Comparison of ENCODE assay signal across 12 mouse cellular contexts in genomic region chr1:192755685-192756606, GRCm38 (mm10). TPM values are rescaled to one million over a fixed set of nuclear protein-coding genes. Genes with fewer than 3 reads are reported as not detected.
DNase-seq lines count a peak whose midpoint lies in the region; ATAC-seq and TF ChIP-seq lines count a peak whose summit lies in the region.
"Had no signal": no experiment of that assay in that cellular context is flagged by ENCODE, and none has a peak within 500 bp of the region (broad histone marks: within the 10 kb centered on the region; RNA-seq: fewer than 3 reads in every experiment).

No protein-coding gene starts in this region.

- 32% methylated on average over 13 of the region's 13 CpGs for WGBS in hindbrain, embryonic 12.5 days
- WGBS in midbrain, postnatal 0 days, result 42% methylated on average over 13 of the region's 13 CpGs

- H3K4me3 ChIP-seq in hindbrain, embryonic 12.5 days, result no peak overlapping the region
- H3K4me3 ChIP-seq in midbrain, postnatal 0 days (ENCODE audit: low read depth, low read length), result no peak overlapping the region
- H3K4me3 ChIP-seq: heart, embryonic 15.5 days had no signal

- peak overlapping the region; percentile 75 for H3K27ac ChIP-seq in hindbrain, embryonic 12.5 days
- no peak overlapping the region for H3K27ac ChIP-seq in midbrain, postnatal 0 days (ENCODE audit: low read depth, low read length)
- H3K27ac ChIP-seq: heart, embryonic 15.5 days had no signal

- H3K9me3 ChIP-seq in hindbrain, embryonic 12.5 days (replicated peaks), result no peaks in the 10 kb centered on the region
- H3K9me3 ChIP-seq in midbrain, postnatal 0 days (ENCODE audit: low read length), result no peaks in the 10 kb centered on the region
- H3K9me3 ChIP-seq: heart, embryonic 15.5 days had no signal

- peak; percentile 90 for ATAC-seq in hindbrain, embryonic 12.5 days (ENCODE audit: low FRiP score)
- peak; percentile 56; the same call in 1 of the 2 replicates for ATAC-seq in midbrain, postnatal 0 days (ENCODE audit: low FRiP score)

- DNase-seq in brain, adult 2 months (ENCODE audit: low read depth, low spot score), result peak; percentile 55
- DNase-seq in embryo, embryonic 10.5 days (ENCODE audit: low spot score), result peak; percentile 67
- peak; percentile 84 for DNase-seq in midbrain, postnatal 0 days (ENCODE audit: low spot score)
- DNase-seq in urinary bladder, adult 18-20 months (ENCODE audit: low spot score in 2 of 2), result no peak
- DNase-seq in cerebellum, postnatal 25 days, result no peak
- DNase-seq in kidney, postnatal 36 days, result no peak
- DNase-seq: cerebellum, postnatal 36 days; layer of hippocampus, adult 9-11 months; thymus, postnatal 4 days had no signal

- peak overlapping the region; percentile 14; the same call in 1 of the 2 replicates for H3K4me2 ChIP-seq in hindbrain, embryonic 12.5 days (replicated peaks)
- H3K4me2 ChIP-seq in midbrain, postnatal 0 days (ENCODE audit: low read depth, low read length, poor library complexity, severe bottlenecking), result 0 out of 2 replicates have a peak overlapping the region, but pooled peaks have one; percentile 9
- H3K4me2 ChIP-seq: heart, embryonic 15.5 days; liver, embryonic 11.5 days had no signal

- no peaks in the 10 kb centered on the region for H3K36me3 ChIP-seq in hindbrain, embryonic 12.5 days
- H3K36me3 ChIP-seq in midbrain, postnatal 0 days (ENCODE audit: insufficient read depth, low read length), result no peaks in the 10 kb centered on the region
- H3K36me3 ChIP-seq: heart, embryonic 15.5 days had no signal

- H3K4me1 ChIP-seq in hindbrain, embryonic 12.5 days, result peaks cover 23% of the 10 kb centered on the region
- peaks cover 5% of the 10 kb centered on the region; the same call in 1 of the 2 replicates for H3K4me1 ChIP-seq in midbrain, postnatal 0 days (ENCODE audit: insufficient read depth, low read length)

- TF ChIP-seq CTCF in midbrain, postnatal 0 days (IDR thresholded peaks at IDR 0.05), result no peak

- no peaks in the 10 kb centered on the region for H3K27me3 ChIP-seq in hindbrain, embryonic 12.5 days
- H3K27me3 ChIP-seq in midbrain, postnatal 0 days (ENCODE audit: insufficient read depth, low read length), result no peaks in the 10 kb centered on the region
- H3K27me3 ChIP-seq: heart, embryonic 15.5 days had no signal

- no peak overlapping the region for H3K9ac ChIP-seq in hindbrain, embryonic 12.5 days
- H3K9ac ChIP-seq in midbrain, postnatal 0 days (replicated peaks; ENCODE audit: low read length, poor library complexity, severe bottlenecking), result no peak overlapping the region
- H3K9ac ChIP-seq: heart, embryonic 15.5 days had no signal

RNA-seq across cellular contexts. Expression of gene Hhat, which starts 15.1 kb away (rescaled TPM):
- polyA plus RNA-seq in hindbrain, embryonic 12.5 days (2016; fragmentation: Nextera tagmentation; extraction: Ambion mirVana), result 5.9 and 7.8 TPM in 2 replicates
- total RNA-seq in midbrain, postnatal 0 days (2014; rRNA removed), result 3.4 and 4.2 TPM in 2 replicates
- polyA plus RNA-seq in midbrain, postnatal 0 days (2015; fragmentation: Nextera tagmentation; extraction: Ambion mirVana), result 2.5 TPM in 2 replicates

Comparison
In these comparisons a context has a peak if more than half of its experiments do, and no peak if none do; other contexts are left out.
1. DNase-seq: peak in brain, adult 2 months (single experiment), embryo, embryonic 10.5 days (single experiment) and midbrain, postnatal 0 days (single experiment); none in urinary bladder, adult 18-20 months (0 of 2), cerebellum, postnatal 25 days (0 of 2) and kidney, postnatal 36 days (0 of 2).